Mouse (Mus musculus): ENCODE measurements around the gene Galnt17. TPM values are rescaled to one million over a fixed set of nuclear protein-coding genes. Genes with fewer than 3 reads are reported as not detected.

The Galnt17 gene
- total and polyA plus RNA-seq, 2 experiments = 0.01 to 0.09 TPM

DNA sequence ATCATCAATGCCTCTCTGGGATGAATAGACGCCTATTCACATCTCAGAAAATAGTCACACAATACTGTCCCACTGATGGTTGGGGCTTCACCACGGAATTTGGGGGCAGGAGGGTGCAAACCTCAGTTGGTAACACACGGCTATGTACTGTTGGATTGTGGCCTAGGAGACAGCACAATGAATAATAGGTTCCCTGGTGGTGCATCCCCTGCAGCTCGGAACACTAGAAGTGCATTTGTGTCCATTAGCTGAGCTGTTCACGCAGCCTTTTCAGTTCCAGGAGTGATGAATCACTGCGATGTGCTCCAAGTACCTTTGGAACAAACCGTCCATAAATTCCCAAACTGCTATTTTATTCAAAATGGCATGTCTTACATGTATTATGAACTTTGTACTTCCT is 142.6 kb downstream of the Galnt17 start:
- Histone ChIP-seq H3K36me3 (ENCODE audit: control insufficient read depth, insufficient read depth, low read length) (no peaks in the 10 kb centered on the region), H3K27ac (replicated peaks; ENCODE audit: insufficient read depth, low read depth, low read length) (no peak overlapping the region), H3K27me3 (ENCODE audit: control insufficient read depth, insufficient read depth, low read length) (no peaks in the 10 kb centered on the region), H3K4me3 (ENCODE audit: insufficient read depth, low read depth, low read length) (no peak overlapping the region), H3K79me2 (ENCODE audit: control insufficient read depth, insufficient read depth, low read length) (no peaks in the 10 kb centered on the region), H3K4me1 (ENCODE audit: control insufficient read depth, insufficient read depth, low read length) (no peaks in the 10 kb centered on the region), H3K9ac (ENCODE audit: low read depth, low read length) (no peak overlapping the region)
- 86% methylated on average over 7 of the region's 7 CpGs for WGBS
- TF ChIP-seq POLR2A (IDR thresholded peaks at IDR 0.05; ENCODE audit: extremely low read depth, insufficient read depth, low read length) (no peak), CTCF (IDR thresholded peaks at IDR 0.05; ENCODE audit: low read depth, low read length) (no peak)
- no peak for DNase-seq (ENCODE audit: extremely low read depth, low read depth, low spot score)

DNA sequence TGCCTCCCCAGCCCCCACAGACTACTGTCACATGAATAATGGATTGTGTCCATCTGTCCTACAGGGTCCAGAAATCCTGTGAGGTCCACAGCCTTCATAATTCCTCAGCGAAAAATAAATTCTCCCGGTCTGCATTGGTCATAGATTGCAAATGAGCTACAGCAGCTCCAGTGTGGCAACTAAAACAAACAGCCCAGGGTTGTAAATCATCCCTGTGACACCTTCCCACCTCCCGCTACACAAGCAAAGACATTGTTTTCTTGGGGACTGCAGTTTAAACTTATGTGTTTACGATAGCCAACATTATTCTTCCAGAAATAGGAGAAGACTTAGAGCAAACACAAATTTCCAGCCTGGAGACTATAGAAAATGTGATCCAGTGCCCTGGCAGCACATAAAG is 150.4 kb downstream of the Galnt17 start:
- no peak for DNase-seq (ENCODE audit: extremely low read depth, low read depth, low spot score)
- WGBS = 70% methylated on average over 4 of the region's 4 CpGs
- H3K4me3 ChIP-seq (ENCODE audit: insufficient read depth, low read depth, low read length) = no peak overlapping the region
- TF ChIP-seq CTCF (IDR thresholded peaks at IDR 0.05; ENCODE audit: low read depth, low read length) = no peak
- no peak for TF ChIP-seq POLR2A (IDR thresholded peaks at IDR 0.05; ENCODE audit: extremely low read depth, insufficient read depth, low read length)
- H3K36me3 ChIP-seq (ENCODE audit: control insufficient read depth, insufficient read depth, low read length) = no peaks in the 10 kb centered on the region
- no peaks in the 10 kb centered on the region for H3K4me1 ChIP-seq (ENCODE audit: control insufficient read depth, insufficient read depth, low read length)
- no peaks in the 10 kb centered on the region for H3K27me3 ChIP-seq (ENCODE audit: control insufficient read depth, insufficient read depth, low read length)
- no peaks in the 10 kb centered on the region for H3K79me2 ChIP-seq (ENCODE audit: control insufficient read depth, insufficient read depth, low read length)
- no peak overlapping the region for H3K9ac ChIP-seq (ENCODE audit: low read depth, low read length)
- H3K27ac ChIP-seq (replicated peaks; ENCODE audit: insufficient read depth, low read depth, low read length) = no peak overlapping the region

DNA sequence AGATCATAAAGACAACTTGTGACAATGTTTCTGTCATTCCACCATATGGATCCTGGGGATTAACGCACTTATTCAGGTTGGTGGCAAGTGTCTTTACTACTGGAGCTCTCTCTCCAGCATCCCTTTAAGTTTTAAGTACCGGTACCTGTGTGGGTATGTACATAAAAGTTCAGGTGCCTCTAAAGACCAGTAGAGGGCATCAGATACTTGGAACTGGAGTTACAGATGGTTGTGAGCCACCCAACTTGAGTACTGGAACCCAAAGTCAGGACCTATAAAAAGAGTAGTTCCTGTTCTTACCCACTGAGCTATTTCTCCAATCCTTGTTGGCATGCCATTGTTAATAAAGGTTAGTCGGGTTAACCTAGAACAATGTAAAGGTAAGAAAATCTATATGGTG is 152.0 kb downstream of the Galnt17 start:
- no peaks in the 10 kb centered on the region for H3K79me2 ChIP-seq (ENCODE audit: control insufficient read depth, insufficient read depth, low read length)
- no peak overlapping the region for H3K4me3 ChIP-seq (ENCODE audit: insufficient read depth, low read depth, low read length)
- DNase-seq (ENCODE audit: extremely low read depth, low read depth, low spot score) = no peak
- TF ChIP-seq POLR2A (IDR thresholded peaks at IDR 0.05; ENCODE audit: extremely low read depth, insufficient read depth, low read length) (no peak), CTCF (IDR thresholded peaks at IDR 0.05; ENCODE audit: low read depth, low read length) (no peak)
- no peak overlapping the region for H3K9ac ChIP-seq (ENCODE audit: low read depth, low read length)
- H3K27me3 ChIP-seq (ENCODE audit: control insufficient read depth, insufficient read depth, low read length) = no peaks in the 10 kb centered on the region
- 65% methylated on average over 3 of the region's 3 CpGs for WGBS
- H3K4me1 ChIP-seq (ENCODE audit: control insufficient read depth, insufficient read depth, low read length) = no peaks in the 10 kb centered on the region
- H3K27ac ChIP-seq (replicated peaks; ENCODE audit: insufficient read depth, low read depth, low read length) = no peak overlapping the region
- H3K36me3 ChIP-seq (ENCODE audit: control insufficient read depth, insufficient read depth, low read length) = no peaks in the 10 kb centered on the region

DNA sequence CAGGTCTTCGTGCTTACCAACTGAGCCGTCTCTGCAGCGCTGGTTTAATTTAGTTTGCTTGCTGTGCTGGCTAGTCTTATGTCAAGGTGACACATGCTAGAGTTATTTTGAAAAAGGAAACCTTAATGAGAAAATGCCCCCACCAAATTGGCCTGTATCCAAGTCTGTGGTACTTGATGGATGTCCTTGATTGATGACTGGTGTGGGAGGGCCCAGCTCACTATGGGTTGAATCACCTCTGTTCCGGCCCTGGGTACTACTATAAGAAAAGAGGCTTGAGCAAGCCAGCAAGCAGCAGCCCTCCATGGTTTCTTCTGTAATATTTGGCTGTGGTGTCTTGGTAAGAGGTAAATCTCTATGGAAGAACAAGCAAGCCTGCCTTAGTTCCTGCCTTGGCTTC is 165.7 kb downstream of the Galnt17 start:
- no peak overlapping the region for H3K9ac ChIP-seq (ENCODE audit: low read depth, low read length)
- TF ChIP-seq CTCF (IDR thresholded peaks at IDR 0.05; ENCODE audit: low read depth, low read length) (no peak), POLR2A (IDR thresholded peaks at IDR 0.05; ENCODE audit: extremely low read depth, insufficient read depth, low read length) (no peak)
- no peaks in the 10 kb centered on the region for H3K27me3 ChIP-seq (ENCODE audit: control insufficient read depth, insufficient read depth, low read length)
- no peaks in the 10 kb centered on the region for H3K4me1 ChIP-seq (ENCODE audit: control insufficient read depth, insufficient read depth, low read length)
- no peaks in the 10 kb centered on the region for H3K79me2 ChIP-seq (ENCODE audit: control insufficient read depth, insufficient read depth, low read length)
- no peak for DNase-seq (ENCODE audit: extremely low read depth, low read depth, low spot score)
- 87% methylated on average over 4 of the region's 4 CpGs for WGBS
- H3K4me3 ChIP-seq (ENCODE audit: insufficient read depth, low read depth, low read length) = no peak overlapping the region
- no peaks in the 10 kb centered on the region for H3K36me3 ChIP-seq (ENCODE audit: control insufficient read depth, insufficient read depth, low read length)
- no peak overlapping the region for H3K27ac ChIP-seq (replicated peaks; ENCODE audit: insufficient read depth, low read depth, low read length)

DNA sequence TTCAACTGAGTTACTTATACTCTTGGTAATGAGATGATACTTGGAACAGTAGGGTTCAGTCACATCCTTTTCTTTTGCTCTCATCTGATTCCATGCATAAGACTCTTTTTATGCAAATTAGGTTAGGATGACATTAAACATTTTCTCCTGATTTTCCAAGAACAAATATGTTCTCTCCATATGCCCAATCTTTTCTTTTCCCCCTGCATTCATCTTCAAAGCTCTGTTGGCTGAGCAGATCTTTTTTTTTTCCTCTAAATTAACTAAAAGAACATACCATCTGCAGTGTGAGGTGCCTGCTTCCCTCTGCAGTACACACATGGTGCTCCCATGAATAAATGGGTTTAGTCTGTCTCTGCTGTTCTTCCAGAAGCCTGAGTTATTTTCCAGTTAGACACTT is 173.5 kb downstream of the Galnt17 start:
- DNase-seq (ENCODE audit: extremely low read depth, low read depth, low spot score) = no peak
- H3K36me3 ChIP-seq (ENCODE audit: control insufficient read depth, insufficient read depth, low read length) = no peaks in the 10 kb centered on the region
- no peak overlapping the region for H3K9ac ChIP-seq (ENCODE audit: low read depth, low read length)
- H3K4me1 ChIP-seq (ENCODE audit: control insufficient read depth, insufficient read depth, low read length) = no peaks in the 10 kb centered on the region
- no peaks in the 10 kb centered on the region for H3K79me2 ChIP-seq (ENCODE audit: control insufficient read depth, insufficient read depth, low read length)
- no peaks in the 10 kb centered on the region for H3K27me3 ChIP-seq (ENCODE audit: control insufficient read depth, insufficient read depth, low read length)
- TF ChIP-seq POLR2A (IDR thresholded peaks at IDR 0.05; ENCODE audit: extremely low read depth, insufficient read depth, low read length) = no peak
- TF ChIP-seq CTCF (IDR thresholded peaks at IDR 0.05; ENCODE audit: low read depth, low read length) = no peak
- no peak overlapping the region for H3K27ac ChIP-seq (replicated peaks; ENCODE audit: insufficient read depth, low read depth, low read length)
- no peak overlapping the region for H3K4me3 ChIP-seq (ENCODE audit: insufficient read depth, low read depth, low read length)

DNA sequence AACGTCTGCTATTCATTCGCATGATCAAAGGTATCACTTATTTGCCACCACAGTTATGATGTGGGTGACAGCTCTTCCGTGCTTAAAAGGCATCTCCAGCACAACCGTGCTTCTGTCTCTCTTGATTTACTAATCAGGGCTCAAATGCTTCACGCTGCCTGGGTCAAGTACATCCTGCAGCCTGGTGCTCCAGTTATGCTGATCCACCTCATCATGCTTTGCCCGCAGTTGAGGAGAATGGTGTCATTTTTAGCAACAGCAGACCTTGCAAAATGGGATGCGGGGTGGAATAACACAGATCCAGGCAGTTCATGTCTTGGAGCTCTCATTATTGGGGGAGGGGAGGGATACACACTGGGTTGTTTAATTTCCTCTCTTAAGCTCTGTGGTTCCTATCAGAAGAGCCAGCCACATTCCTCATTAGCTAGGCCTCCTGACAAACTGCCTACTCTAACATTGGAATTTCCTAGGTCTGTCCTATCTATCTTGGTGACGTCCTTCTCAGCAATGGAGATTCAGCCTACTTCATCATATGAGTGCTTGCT is 187.9 kb downstream of the Galnt17 start:
- no peaks in the 10 kb centered on the region for H3K27me3 ChIP-seq (ENCODE audit: control insufficient read depth, insufficient read depth, low read length)
- H3K79me2 ChIP-seq (ENCODE audit: control insufficient read depth, insufficient read depth, low read length) = no peaks in the 10 kb centered on the region
- no peak overlapping the region for H3K27ac ChIP-seq (replicated peaks; ENCODE audit: insufficient read depth, low read depth, low read length)
- 72% methylated on average over 8 of the region's 8 CpGs for WGBS
- TF ChIP-seq CTCF (IDR thresholded peaks at IDR 0.05; ENCODE audit: low read depth, low read length) (no peak), POLR2A (IDR thresholded peaks at IDR 0.05; ENCODE audit: extremely low read depth, insufficient read depth, low read length) (no peak)
- H3K4me3 ChIP-seq (ENCODE audit: insufficient read depth, low read depth, low read length) = no peak overlapping the region
- DNase-seq (ENCODE audit: extremely low read depth, low read depth, low spot score) = no peak
- no peaks in the 10 kb centered on the region for H3K4me1 ChIP-seq (ENCODE audit: control insufficient read depth, insufficient read depth, low read length)
- no peaks in the 10 kb centered on the region for H3K36me3 ChIP-seq (ENCODE audit: control insufficient read depth, insufficient read depth, low read length)
- H3K9ac ChIP-seq (ENCODE audit: low read depth, low read length) = no peak overlapping the region

Measured in liver, adult 2 months (tissue).